Mouse (Mus musculus) ES-Bruce4 (cell line): ENCODE measurements around the gene Ripply2. TPM values are rescaled to one million over a fixed set of nuclear protein-coding genes. Genes with fewer than 3 reads are reported as not detected.

Experiments
- H3K27ac ChIP-seq: 2 replicates; pipeline ENCODE4 v1.5.1; 2012; ENCODE audit warnings: low read length, inconsistent platforms; ENCODE audit not compliant: insufficient read depth
- H3K27me3 ChIP-seq: 2 replicates; pipeline ENCODE4 v1.6.1; 2012; ENCODE audit warnings: mild to moderate bottlenecking, low read length, inconsistent platforms; ENCODE audit not compliant: control insufficient read depth, poor library complexity, insufficient read depth, severe bottlenecking
- H3K36me3 ChIP-seq: 2 replicates; pipeline ENCODE4 v1.6.1; 2012; ENCODE audit warnings: inconsistent platforms, mild to moderate bottlenecking, low read length, moderate library complexity; ENCODE audit not compliant: control insufficient read depth, poor library complexity, insufficient read depth, severe bottlenecking
- H3K4me1 ChIP-seq: one replicate; pipeline ENCODE4 v1.8.1; 2011; ENCODE audit warnings: low read length; ENCODE audit not compliant: control insufficient read depth, insufficient read depth
- H3K4me3 ChIP-seq: 2 replicates; pipeline ENCODE4 v1.5.1; 2011; ENCODE audit warnings: low read depth, mild to moderate bottlenecking, low read length
- H3K9ac ChIP-seq: 2 replicates; pipeline ENCODE4 v1.6.1; 2012; ENCODE audit warnings: low read depth, mild to moderate bottlenecking, inconsistent platforms; ENCODE audit not compliant: poor library complexity, severe bottlenecking
- H3K9me3 ChIP-seq: replicated peaks from 2 replicates; pipeline ENCODE4 v1.6.1; 2012; ENCODE audit warnings: mild to moderate bottlenecking, low read length, inconsistent platforms; ENCODE audit not compliant: control insufficient read depth, poor library complexity, insufficient read depth, severe bottlenecking
- CTCF ChIP-seq: IDR thresholded peaks from one replicate; pipeline ENCODE4 v1.8.1; 2011; ENCODE audit warnings: low read depth, low read length
- EP300 ChIP-seq: IDR thresholded peaks from 2 replicates; pipeline ENCODE4 v1.6.1; 2011; ENCODE audit warnings: low read depth, low read length; ENCODE audit not compliant: insufficient read depth
- POLR2A ChIP-seq: IDR thresholded peaks from one replicate; pipeline ENCODE4 v1.8.1; 2011; ENCODE audit warnings: low read length; ENCODE audit not compliant: insufficient read depth
- polyA plus RNA-seq: library from polyadenylated mRNA; stranded (reverse); fragments of >200 nt; gene quantifications from 2 replicates; pipeline ENCODE4 v1.2.4, GENCODE M21; 2011; ENCODE audit warnings: low read depth; ENCODE audit not compliant: missing spikeins, insufficient read depth, insufficient read length

Ripply2 gene
- polyA plus RNA-seq, 1 experiment, result not detected

GRCm38 (mm10) chr9:86991758-86992157 is 23.6 kb upstream of the Ripply2 start:
- no peak for TF ChIP-seq CTCF
- TF ChIP-seq POLR2A, result no peak
- TF ChIP-seq EP300, result no peak
- H3K27ac ChIP-seq, result no peak overlapping the region
- no peak overlapping the region for H3K9ac ChIP-seq
- H3K9me3 ChIP-seq, result no peaks in the 10 kb centered on the region
- no peaks in the 10 kb centered on the region for H3K4me1 ChIP-seq
- no peak overlapping the region for H3K4me3 ChIP-seq
- H3K36me3 ChIP-seq, result no peaks in the 10 kb centered on the region
- H3K27me3 ChIP-seq, result no peaks in the 10 kb centered on the region

DNA sequence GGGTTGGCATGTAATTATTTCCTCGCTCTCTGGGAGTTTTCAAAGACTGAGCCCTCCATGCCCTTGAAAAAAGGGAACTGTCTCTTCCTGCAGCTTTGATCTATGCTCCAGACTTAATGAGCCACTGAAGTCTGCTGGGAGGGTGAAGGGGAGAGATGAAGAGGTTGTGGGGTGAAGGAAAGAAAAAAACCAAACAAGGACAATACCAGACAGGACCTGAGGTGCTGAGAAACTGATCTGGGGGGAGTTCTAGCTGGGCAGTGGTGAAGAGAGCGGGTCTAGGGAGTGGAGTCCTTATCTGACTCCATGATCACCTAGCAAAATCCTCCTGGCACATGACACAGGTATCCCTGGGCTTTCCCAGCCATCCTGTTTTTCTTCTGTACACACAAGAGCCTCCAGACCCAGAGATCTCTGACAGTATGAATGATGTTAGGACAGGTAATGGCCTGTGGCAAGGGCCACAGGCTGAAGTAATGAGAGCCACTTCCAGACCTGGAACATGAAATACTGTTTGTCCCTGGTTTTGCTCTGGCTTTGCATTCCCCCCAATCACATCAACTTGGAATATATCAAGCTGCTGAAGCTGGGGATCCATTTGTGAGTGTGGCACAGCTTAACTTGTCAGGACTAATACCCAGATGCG is 18.2 kb upstream of the Ripply2 start:
- H3K4me1 ChIP-seq, result no peaks in the 10 kb centered on the region
- no peak for TF ChIP-seq POLR2A
- TF ChIP-seq EP300, result no peak
- TF ChIP-seq CTCF, result no peak
- no peaks in the 10 kb centered on the region for H3K9me3 ChIP-seq
- no peak overlapping the region for H3K4me3 ChIP-seq
- no peak overlapping the region for H3K9ac ChIP-seq
- no peaks in the 10 kb centered on the region for H3K27me3 ChIP-seq
- no peak overlapping the region for H3K27ac ChIP-seq
- no peaks in the 10 kb centered on the region for H3K36me3 ChIP-seq

- no peaks in the 10 kb centered on the region for H3K9me3 ChIP-seq
- no peaks in the 10 kb centered on the region for H3K4me1 ChIP-seq
- no peaks in the 10 kb centered on the region for H3K27me3 ChIP-seq
- no peak overlapping the region for H3K27ac ChIP-seq
- H3K4me3 ChIP-seq, result no peak overlapping the region
- TF ChIP-seq POLR2A (no peak), EP300 (no peak), CTCF (no peak)
- no peak overlapping the region for H3K9ac ChIP-seq
- no peaks in the 10 kb centered on the region for H3K36me3 ChIP-seq
Observed at GRCm38 (mm10) chr9:86999956-87000582, 15.3 kb upstream of the Ripply2 start.

- no peaks in the 10 kb centered on the region for H3K9me3 ChIP-seq
- H3K36me3 ChIP-seq, result no peaks in the 10 kb centered on the region
- TF ChIP-seq POLR2A (no peak), CTCF (no peak), EP300 (no peak)
Observed at GRCm38 (mm10) chr9:87004701-87005434, 10.5 kb upstream of the Ripply2 start.

GRCm38 (mm10) chr9:87005435-87005779 is 9.9 kb upstream of the Ripply2 start:
- TF ChIP-seq CTCF, result no peak
- TF ChIP-seq EP300, result no peak
- TF ChIP-seq POLR2A, result no peak
- Histone ChIP-seq H3K27ac (no peak overlapping the region), H3K4me3 (no peak overlapping the region), H3K9me3 (no peaks in the 10 kb centered on the region), H3K9ac (no peak overlapping the region), H3K4me1 (no peaks in the 10 kb centered on the region), H3K36me3 (no peaks in the 10 kb centered on the region), H3K27me3 (no peaks in the 10 kb centered on the region)

More at GRCm38 (mm10) chr9:87004701-87005434, 10.5 kb upstream of the Ripply2 start:
- Histone ChIP-seq H3K9ac (no peak overlapping the region), H3K4me1 (no peaks in the 10 kb centered on the region), H3K27ac (no peak overlapping the region), H3K27me3 (no peaks in the 10 kb centered on the region), H3K4me3 (no peak overlapping the region)

DNA sequence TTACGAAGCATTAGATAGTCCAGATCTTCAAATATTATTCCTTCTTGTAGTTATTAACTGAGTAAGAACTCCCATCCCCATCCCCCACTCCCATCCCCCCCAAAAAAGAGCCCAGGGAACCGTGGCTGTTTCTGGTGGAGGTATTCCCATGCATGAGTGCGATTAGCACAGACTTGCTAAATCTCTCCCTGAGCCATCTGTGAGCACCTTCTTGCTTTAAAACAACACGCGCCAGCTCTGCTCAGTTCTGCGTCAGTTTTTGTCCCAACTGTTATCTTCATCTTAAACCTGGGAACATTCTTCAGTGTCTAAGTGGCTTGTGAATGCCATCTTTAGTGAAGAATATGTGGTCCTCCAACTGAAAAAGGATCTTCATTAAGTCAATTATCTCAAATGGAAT is 6.8 kb upstream of the Ripply2 start:
- Histone ChIP-seq H3K27me3 (no peaks in the 10 kb centered on the region; the same call in 1 of the 2 replicates), H3K9ac (no peak overlapping the region), H3K27ac (no peak overlapping the region), H3K4me3 (no peak overlapping the region), H3K9me3 (no peaks in the 10 kb centered on the region), H3K36me3 (no peaks in the 10 kb centered on the region), H3K4me1 (no peaks in the 10 kb centered on the region)
- TF ChIP-seq POLR2A, result no peak
- no peak for TF ChIP-seq CTCF
- TF ChIP-seq EP300, result no peak
